Mouse (Mus musculus) cerebellum, adult 11-12 months (tissue): ENCODE results near the gene Tmem110.

Experiments used
- DNase-seq: peaks from one replicate; pipeline ENCODE4 v3.0.0; 2022

Tmem110 gene

DNA sequence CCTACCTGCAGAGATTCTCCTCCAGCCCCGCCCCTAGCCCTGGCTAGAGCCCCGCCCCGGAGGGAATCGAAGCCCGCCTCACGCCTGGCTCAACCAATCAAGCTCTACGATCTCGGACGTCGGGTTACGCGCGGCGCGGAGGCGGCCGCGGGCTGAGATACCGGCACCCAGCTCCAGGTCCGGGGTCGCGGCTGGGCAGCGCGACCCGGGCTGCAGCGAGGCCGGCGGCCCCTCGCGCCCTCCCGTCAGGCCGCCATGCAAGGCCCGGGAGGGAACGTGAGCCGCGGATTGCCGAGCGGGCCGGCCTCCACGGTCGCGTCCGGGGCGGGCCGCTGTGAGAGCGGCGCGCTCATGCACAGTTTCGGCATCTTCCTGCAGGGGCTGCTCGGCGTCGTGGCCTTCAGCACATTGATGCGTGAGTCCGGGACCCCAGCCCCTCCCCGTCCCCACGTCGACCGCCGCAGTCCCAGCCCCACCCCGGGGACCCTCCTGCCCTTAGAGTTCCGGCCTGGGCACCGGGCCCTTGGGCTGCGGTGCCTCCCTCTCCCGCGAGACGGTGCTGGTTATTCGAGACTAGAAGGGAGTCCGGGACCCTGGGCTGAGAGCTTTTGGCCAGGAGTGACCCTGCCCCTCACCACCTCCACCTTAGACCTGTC lies at the start of gene Tmem110:
TSS of gene Tmem110 (plus strand) at position 115 of the 656 bp plus-strand sequence.
- DNase-seq, result peak; percentile 90

DNA sequence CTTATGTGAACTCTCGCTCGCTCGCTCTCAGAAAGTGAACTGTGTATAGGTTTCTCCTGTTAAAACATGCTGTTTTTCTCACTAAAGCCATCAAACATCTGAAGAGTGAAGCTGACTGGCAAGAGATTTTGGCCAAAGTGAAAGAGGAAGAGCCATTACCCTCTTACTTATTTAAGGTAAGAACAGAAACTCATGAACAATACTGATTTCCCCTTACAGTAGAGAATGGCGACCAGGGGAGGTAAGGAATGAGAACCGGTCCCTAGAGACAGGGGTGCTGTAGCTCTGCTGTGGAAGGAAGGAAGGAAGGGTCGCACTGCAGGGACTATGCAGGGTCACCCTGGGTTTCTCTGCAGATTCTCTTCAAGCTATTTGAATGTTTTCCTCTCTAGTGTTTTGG lies 40.8 kb upstream of the Tmem110 start:
- DNase-seq, result no peak

DNA sequence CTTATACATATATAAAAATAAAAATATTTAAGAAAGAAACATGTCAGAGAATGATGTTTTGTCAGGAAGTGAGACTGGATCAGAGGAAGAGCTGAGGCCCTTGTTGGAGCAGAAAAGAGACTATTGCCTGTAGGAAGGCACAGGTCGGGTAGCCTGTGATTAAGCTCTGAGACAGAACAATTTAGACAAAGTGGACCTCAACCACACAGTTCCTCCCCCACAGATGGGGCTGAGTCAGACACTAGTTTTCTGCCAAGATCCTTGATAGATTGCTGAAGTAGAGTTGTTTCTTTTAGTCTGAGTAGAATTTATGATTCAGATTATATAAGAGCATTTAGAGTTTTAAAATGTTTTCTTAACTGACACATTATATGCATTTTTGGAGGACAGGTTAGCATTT lies 35.9 kb upstream of the Tmem110 start:
- no peak for DNase-seq

DNA sequence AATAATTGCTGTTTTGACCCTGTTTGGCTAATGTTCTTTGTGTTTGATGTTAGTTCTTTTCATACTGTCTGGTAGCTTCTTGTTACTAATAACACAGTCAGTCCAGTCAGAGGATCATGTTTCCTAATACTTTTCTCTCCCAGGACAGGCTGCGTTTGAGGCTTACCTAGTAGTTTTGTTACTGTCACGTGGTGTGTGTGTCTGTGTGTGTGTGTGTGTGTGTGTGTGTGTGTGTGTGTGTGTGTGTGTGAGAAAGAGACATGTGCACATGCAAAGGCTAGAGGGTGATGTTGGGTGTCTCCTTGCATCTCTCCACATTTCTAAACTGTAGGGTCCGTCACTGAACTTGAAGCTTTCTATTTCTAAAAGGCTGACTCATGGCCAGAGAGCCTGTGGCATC lies 32.5 kb upstream of the Tmem110 start:
- DNase-seq, result no peak

DNA sequence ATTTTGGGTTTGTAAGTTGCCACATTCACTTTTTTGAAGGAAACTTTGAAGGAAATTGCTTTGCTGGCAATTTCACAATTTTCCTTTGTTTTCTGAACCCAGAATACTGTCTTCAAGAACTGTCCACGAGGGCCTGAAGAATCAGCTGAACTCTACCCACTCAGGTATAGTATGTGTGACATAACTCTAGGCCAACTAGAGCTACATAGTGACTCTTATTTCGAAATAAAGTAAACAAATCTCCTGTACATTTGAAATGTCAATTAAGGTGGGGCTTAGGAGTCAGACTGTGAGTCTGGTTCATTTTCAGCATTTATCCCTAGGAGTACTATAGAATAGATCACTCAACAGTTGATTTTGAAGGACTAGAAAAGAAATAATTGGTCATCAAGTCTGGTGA lies 23.6 kb upstream of the Tmem110 start:
- no peak for DNase-seq

DNA sequence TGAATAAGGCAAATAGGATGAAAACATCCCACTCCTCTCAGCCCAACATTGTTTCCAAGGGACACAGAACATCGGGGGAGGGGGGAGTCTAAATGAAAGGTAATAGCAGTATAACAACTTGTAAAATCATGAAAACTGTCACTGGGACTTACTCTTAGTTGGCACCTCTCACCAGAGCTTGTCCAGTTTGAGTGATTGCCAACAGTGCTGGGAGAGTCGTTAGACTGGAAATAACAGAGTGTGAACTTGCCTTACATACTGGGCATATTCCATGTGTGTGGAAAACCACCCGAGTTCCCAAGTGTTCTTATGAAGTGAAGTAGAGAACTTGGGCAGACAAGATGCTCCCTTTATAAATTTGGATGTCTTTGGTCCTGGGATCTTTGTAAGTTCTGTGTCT lies 4.3 kb upstream of the Tmem110 start:
- no peak for DNase-seq

DNA sequence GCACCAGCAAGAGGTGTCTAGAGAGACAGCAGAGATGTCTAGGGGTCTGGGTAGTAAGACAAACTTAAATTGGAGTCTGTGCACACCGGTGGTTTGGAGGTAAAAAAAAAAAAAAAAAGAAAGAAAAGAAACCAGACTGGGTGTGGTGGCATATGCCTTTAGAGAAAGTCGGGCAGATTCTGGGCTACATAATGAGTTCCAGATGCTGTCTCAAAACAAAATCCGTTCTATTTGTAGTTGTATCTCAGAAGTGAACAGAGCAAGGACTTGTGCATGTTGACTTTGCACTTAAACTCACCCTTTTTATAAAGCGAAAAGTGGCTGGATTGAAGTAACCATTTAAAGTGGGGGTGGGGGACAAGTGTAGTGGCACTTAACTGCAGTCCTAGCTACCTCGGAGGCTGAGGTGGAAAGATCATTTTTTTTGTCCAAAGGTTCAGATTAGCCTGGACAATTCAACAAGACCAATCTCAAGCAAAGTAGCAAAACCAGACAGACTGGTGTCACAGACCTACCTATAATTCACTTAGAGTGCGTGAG lies 864 bp upstream of the Tmem110 start:
- no peak for DNase-seq

DNA sequence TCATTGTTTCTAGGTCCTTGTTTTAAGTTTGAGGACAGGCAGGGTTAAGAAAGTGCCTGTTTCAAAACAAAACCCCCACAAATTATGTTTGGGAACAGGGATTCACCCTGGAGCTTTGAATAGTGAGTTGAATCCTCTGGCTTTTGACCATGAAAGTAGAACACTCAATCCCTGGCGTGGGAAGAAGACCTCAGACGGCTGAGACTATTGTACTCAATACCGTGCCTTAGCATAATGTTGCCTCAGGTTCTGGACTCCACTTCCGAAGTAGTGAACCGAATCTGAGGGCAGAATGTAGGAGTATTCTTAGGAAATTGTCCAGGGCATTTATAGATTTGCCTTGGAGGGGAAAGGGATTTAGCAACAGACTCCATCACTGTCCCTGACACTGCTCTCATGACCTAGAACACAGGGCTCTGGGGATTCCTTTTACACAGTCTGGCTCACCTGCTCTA lies 342 bp upstream of the Tmem110 start:
- DNase-seq, result no peak

DNA sequence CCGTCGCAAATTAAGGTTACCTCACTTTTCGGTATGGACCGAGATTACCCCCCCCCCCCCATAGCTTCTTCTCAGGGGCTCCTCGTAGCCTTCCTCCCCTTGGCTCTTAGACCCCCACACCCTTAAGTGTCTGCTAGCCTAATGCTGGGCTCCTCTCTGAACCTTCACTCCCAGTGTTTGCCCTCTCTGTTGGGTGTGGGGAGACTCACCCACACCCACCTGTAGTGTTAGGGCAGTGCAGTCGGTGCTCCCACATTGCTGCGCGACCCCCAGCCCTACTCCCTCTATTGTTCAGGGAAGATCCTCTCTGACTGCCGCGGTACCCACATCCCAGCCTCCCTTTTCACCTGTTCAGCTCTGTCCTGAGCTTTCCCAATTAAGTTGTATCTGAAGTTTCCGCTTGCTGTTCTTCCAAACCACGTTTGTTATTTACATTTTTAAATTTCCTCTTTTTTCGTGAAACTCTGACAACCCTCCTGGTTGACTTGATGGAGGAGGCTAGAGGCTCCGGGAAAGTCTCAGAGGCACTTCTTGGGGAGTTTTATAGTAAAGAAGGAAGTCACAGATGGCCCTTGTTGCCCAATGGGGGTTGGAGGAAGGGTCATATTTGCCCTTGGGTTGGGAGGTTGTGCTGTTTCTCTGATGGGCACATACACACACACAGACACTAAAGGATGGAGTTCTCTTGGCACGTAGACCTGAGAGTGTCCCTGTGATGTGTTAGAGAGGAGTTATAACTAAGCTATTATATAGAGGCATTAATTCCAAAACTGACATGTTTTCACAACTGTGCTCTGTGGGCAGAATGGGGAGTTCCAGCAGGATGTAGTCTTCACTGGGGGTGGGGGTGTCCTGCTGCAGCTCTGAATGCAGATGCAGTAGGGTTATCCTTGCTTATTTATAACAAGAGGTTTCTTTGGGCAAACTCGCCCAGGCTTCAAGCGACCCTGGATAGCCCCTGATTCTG lies 1.1 kb downstream of the Tmem110 start:
- DNase-seq, result no peak

DNA sequence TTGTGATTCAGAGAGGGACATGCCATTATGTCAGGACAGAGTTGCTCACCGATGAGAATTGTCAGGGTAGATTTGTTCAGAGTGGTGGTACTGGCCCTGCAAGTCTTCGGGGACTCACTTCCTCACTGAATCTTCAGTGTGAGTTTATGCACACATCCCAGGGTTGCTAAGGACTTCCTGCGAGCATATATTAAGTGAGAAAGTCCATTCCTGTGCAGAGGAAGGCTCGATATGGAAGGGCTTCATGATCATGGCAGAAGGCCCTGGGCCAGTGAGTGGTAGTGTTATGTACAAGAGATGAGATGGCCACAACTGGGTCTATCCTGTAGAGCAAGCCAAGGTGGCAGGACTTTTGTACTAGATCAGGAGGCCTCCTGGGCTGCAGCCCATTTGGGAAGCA lies 2.1 kb downstream of the Tmem110 start:
- no peak for DNase-seq

DNA sequence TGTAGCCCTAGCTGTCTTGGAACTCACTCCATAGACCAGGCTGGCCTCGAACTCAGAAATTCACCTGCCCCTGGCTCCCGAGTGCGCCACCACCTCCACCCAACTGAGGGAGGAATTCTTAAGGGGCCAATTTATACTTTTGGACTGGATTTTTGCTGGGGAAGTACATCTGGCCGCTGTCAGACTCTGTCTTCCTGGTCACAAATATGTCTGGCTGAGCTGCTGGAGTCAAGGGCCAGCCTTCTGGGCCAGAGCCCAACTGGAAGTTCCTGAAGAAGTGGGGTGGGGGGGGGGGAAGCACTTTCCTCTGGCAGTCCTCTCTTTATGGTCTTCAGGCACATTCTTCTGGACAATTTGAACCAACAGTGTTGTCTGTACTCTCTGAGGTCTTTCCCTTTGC lies 2.7 kb downstream of the Tmem110 start:
- no peak for DNase-seq

DNA sequence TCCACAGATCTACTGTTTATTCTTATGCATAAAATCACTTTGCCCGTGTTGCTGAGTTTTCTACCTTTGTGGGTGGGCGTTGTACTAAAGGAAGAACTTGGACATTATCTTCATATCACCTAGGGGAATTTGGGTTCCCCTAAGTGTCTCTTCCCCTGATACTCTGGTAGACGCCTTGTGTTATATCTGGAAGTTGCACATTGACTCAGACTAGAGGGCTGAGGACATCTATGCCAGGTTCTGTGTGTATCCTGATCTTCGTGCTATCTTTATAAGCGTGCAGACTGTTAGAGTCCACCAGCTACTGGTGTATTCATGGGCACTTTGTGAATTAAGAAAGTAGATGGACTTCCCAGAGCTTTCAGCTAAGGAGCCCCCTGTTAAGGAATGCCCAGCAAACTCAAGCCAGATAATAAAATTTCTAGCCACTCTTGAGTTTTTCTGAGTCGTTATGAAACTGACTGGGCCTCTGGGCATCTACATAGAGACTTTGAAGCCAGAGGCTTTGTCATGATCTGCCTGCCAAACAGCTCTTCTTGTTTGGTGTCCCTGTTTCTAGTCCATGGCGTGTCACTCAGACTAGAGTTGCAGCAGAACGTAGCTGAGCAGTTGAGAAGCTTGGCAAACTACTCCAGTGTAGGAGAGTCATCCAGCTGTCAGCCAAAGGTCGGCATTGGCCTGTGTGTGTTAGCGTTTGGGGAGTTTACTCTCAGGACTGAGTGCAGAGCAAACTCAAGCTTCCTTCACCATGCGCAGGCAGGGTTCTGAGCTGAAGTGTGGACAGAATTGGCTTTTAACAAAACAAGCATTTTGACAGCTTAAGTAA lies 3.5 kb downstream of the Tmem110 start:
- no peak for DNase-seq

DNA sequence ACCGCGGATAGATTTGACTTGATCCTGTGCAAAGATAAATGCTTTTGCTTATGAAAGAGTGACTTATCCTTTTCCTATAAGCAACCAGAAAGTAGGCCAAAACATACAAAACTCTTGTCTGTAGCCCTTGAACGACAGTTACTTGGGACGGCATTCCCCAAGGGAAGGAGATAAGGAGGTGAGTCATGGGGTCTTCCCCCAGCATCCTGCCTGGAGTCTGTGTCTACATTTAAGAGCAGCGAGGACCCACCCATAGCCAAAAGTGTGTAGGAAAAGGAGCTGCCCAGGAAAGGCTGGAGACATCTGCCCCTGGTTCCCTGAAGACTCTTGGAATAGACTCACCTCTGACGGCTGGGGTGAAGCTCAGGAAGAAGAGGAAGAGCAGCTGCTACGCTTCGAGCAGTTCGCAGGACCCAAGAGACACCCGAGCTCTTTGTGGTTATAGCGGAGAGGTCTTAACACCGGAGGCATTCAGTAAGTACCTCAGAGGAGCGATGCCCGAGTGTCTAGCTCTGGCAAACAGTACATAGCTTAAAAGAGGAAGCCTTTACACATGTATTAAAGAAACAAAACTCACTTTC lies 12.1 kb downstream of the Tmem110 start:
- no peak for DNase-seq

DNA sequence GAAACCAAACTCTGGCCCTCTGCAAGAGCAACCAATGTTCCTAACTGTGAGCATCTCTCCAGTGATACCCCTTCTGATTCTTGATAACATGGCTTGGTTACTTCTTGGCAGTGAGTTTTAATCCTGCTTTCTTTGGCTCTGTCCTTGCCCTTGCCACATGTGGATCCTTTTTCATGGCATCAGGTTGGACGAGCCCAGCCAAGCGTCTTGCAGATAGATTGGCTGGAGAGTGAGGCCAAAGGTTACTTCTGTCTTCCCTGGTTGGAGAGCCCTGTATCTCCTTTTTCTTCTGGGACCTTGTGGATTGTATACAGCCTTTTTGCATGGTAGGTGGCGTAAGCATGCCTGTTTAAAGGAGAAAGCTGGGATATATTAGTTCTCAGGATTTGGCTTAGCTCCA lies 18.3 kb downstream of the Tmem110 start:
- DNase-seq, result no peak

DNA sequence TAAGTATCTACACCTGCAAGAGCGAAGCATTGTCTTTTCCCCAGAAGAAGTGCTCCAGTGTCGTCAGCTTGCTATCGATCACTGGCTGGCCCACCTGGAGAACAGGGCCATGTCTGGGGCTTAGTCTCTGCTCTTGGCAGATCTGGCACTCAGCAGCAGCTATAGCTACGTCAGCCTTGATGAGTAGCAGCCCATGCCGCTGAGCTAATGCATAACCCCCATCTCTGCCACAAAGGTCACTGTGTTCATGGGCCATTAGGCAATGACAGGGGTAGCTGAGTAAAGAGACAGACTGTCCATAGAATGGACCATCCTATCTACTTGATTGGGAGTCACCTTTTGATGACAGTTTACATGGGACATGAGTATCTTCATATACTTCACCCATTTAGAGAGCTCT lies 25.1 kb downstream of the Tmem110 start:
- no peak for DNase-seq

DNA sequence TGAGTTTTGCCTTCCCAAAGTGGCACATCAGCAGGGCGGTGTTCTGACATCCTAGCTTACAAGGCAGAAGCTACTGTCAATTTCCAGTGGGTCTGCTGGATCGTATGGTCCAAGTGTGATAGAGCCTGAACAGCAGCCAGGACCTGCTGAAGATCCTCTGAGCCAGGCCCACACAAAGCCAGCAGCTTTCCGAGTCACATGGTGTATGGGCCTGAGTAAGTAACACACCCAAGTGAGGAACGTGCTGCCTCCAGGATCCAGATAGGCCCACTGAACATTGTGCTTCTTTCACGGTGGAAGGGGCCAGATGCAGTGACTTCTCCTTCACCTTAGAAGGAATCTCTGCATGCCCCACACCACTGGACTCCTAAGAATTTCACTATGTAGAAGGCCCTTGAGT lies 26.9 kb downstream of the Tmem110 start:
- DNase-seq, result no peak

DNA sequence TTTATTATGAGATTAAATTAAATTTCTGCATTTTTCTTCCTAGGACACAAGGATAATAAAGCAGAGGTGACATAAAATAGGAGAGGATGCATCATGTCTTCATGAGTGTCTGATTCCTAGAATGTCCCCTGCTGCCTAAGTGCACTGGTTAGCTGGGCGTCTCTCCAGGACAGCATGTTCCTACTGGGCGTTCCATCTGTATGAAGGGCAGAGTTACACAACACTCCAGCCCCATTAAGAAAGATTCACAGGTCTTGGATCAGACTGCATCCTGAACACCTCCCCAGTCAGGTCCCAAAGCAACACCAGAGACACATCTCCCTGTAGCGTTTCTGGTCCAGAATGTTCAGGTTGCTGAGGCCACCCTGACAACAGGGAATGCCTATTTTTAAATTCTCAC lies 29.9 kb downstream of the Tmem110 start:
- peak; percentile 72 for DNase-seq

DNA sequence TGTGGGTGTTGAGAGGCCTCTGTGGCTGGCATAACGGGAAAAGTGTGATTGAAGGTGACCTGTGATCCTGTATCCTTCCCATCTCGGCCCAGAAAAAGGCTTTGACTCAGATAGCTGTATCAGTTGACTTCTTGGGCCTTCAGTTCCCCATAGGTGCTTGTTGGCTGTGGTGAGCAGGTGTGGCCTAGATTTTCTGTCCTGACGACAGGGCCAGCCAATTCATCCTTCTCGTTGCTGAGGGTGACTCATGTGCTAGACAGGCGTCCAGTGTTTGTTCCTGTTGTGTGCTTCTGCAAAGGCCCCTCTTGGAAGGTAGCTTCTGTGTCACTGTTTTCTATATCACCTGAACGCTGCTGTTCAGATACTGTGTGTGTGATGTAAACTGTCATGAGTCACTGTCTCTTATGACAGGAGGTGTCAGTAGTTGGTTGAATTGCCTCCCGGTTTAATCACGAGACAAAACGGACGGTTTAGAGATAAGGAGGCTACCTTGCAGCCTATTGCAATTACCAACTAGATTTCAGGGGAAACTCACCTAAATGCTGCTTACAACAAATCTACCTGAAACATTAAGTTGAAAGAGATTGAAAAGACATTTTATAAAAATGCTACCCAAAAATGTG lies 31.6 kb downstream of the Tmem110 start:
- peak; percentile 50 for DNase-seq

DNA sequence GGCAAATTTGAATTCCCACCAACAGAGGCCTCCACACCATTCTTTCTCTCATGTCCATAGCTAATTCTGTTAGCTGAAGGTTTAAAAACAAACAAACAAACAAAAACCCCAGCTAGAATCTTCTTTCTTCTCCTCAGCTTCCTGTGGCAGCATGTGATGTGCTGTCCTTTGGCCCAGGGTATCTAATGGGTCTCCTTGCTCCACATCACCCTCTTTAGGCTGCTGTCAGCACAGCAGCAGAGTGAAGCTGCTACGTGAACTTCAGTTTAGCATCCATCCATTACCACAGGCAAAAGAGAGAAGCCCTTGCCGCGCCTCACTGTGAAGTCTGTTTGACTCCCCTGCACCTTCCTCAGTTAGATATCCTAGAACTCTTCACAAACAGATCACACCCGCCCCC lies 32.6 kb downstream of the Tmem110 start:
- DNase-seq, result no peak

DNA sequence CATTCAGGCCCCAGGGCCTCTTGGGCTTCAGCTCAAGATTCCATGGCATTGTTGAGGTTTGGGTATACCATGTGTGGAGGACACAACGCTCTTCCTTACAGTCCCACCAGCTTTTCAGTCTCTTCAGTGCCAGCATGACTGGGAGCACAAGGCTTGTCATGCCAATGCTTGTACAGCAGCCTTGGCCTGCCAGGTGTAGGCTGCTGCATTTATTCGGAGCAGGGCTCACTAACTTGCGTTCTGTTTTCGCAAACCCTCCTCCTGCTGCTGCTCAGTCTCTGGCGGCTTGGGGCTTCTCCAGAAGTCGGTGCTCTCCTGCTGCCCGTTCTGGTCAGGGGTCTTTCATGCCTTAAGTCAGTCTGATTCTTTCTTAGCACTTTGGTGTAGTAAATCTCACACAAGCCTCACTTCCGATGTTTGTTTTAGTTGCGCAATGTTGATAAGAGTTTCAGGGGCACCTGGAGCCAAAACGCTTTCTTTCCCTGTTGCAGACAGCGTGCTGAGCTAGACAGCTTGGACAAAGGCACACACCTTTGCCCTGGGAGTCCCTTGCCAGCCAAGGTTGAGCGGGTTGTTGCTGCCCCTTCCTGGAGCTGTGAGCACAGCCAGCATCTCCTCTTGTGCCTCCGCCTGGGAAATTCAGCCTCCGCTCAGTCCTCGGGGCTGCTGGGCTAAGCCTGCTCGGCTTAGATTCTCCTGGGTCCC lies 36.2 kb downstream of the Tmem110 start:
- DNase-seq, result peak; percentile 54

DNA sequence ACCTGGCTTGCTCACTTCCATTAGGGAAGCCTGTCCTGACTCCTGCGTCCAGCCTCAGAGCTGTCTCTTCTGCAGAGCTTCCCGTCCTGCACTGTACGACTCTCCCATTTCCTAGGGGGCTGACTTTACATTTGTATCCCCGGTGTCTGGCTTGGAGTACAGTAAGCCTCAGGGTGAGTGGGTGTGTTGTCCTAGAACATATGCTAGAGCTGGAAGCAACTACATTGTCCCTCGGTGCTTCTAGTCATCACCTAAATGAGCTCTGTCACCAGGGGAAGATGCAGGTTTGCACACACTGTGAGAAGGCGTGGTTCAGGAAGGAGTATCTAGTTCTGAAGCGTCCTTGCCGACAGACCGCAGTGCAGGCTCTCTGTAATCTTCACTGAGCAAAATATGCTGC lies 37.0 kb downstream of the Tmem110 start:
- no peak for DNase-seq

DNA sequence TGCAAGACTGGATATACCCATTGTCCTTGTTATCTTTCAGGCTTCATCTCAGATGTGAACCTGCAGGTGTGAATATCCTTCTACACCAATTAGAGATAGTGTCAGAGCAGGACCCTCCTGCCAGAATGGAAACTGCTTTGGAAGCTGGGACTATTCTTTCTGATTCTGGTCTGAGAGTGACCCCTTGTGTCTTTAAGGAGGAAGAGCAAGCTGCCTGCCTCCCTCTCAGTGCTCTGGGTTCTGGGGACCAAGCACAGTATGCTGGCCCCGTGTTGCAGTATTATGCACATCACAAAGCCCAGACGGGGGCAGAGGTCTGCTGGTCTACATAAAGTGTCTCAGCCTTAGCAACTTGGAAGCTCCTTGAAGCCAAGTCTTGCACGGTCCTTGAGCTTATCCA lies 39.9 kb downstream of the Tmem110 start:
- no peak for DNase-seq
